Mouse (Mus musculus): Measurements from ENCODE around the gene Gm4871.
A peak's percentile ranks its signal among the peaks of the same experiment; 100 is the strongest.

Gm4871 gene

DNA sequence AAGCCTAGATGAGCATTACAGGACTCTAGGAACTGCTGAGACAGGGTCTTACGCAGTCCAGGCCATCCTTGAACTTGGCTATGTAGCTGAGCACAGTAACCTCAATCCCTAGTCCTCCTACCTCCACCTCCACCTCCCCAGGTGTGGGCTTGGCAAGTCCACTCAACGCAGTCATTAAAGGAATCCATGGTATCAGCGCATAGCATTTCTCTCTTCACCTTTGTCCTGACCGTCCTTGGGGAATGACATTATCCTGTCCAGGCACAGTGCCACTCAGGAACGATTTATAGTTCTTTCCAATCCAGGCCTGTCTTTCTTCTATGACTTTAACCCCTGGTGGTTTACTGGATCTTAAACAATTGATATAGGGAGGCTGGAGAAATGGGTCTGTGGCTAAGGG lies 42.1 kb downstream of the Gm4871 start:
- DNase-seq (ENCODE audit: low spot score), result no peak

DNA sequence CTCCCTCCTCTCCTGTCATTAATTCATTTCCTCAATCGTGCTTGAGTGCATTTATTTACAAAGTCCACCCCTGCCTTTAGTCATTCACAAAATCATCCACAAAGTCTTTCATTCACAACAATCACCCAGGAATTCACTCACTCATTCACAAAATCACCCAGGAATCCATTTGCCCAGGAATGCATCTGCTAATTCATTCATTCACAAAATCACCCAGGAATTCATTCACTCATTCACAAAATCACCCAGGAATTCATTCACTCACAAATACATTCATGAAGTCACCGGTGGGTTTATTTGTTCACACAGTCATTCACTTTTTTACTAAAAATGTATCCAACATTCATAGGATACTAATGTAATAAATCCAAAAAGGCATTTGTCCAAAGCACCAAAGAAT lies 42.5 kb downstream of the Gm4871 start:
- DNase-seq (ENCODE audit: low spot score), result no peak

DNA sequence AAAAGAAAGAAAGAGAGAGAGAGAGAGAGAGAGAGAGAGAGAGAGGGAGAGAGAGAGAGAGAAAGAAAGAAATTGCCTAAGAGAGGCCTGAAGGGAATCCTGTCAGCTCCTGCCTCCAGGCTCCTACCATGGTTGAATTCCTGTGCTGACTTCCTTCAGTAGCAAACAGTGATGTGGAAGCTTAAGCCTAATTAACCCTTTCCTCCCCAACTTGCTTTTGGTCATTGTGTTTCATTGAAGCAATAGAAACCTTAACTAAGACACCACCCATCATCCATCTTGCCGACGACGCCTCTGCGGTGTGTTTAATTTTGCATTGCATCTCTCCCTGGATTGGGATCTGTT lies 43.5 kb downstream of the Gm4871 start:
- peak; percentile 28 for DNase-seq (ENCODE audit: low spot score)

DNA sequence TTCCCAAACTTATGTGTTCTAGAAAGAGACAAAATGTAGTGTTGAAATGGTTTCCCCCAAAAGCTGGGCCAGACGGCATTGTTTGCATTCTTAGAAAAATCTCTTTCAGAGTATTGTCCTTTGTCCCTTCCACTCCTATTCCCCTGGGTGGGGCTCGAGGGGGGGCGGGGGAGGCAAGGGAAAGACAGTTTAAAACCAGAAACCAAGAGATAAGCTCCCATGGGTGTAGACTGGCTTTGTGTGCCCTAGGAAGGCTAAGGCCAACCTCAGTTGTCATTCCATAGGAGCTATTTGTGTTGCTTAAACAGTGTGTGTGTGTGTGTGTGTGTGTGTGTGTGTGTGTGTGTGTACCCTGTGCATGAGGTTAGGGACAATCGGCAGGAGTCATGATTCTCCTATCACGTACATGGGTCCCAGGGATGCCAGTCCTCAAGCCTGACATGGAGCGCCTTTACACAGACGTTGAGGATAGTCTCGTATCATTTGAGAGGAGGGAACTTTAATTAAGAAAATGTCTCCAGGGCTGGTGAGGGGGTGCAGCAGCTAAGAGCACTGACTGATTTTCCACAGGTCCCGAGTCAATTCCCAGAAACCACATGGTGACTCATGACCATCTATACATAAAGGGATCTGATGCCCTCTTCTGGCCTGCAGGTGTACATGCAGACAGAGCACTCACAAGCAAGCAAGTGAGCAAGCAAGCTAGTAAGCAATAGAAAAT lies 44.1 kb downstream of the Gm4871 start:
- DNase-seq (ENCODE audit: low spot score), result peak; percentile 77

DNA sequence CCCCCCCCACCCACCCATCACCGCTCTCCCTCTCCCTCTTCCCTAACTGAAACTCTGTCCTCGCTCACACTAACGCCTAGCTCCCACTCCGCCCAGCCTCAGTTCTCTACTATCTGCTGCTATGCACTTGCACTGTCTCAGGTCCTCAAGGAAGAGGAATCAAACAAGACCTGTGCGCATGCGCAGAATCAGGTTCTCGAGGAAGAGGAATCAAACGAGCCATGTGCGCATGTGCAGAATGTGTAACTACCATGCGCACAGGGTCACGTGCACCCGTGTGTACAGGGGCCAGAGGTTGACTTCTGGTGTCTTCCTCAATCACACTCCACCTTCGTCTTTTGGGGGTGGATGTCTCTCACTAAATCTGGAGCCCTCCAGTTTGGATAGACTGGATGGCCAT lies 45.0 kb downstream of the Gm4871 start:
- DNase-seq (ENCODE audit: low spot score), result no peak

DNA sequence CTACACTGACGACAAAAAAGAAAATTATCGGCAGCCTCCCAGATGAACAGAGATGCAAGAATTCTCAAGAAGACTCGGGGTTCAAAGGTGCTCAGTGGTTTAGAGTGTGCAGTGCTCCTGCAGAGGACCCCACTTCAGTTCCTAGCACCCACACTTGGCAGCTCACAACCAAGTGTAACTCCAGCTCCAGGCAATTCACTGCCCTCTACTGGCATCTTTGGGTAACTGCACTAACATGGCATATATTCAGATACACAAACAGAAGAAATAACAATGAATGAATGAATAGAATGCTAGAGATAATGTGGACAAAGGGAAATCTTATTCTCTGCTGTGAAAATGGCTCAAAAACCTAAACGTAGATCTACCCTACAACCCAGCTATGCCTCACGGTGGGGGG lies 47.7 kb downstream of the Gm4871 start:
- DNase-seq (ENCODE audit: low spot score), result no peak

DNA sequence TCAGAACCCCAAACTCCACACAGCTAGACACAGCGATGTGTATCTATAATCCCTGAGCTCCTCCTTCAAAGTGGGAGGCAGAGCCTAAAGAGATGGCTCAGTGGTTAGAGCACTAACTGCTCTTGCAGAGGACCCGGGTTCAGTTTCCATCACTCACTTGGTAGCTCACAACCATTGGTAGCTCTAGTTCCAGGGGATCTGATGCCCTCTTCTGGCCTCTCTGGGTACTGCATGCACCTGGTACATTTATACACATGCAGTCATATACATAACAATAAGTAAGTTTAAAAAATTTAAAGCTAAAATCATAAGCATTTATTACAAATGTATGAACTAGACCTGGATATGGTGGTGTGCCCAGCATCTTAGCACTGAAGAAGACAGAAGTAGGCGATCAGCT lies 49.3 kb downstream of the Gm4871 start:
- DNase-seq (ENCODE audit: low spot score), result no peak

All from embryo, embryonic 10 days (tissue).